Mouse (Mus musculus) urinary bladder, postnatal 25 days (tissue): ENCODE measurements around the gene Ipo11.

ENCODE experiments used
- DNase-seq: peaks from one replicate; pipeline ENCODE4 v3.0.0; 2022; ENCODE audit warnings: low spot score

Ipo11 gene

GRCm38 (mm10) chr13:106904637-106905036 lies 32.1 kb downstream of the Ipo11 start:
- DNase-seq = no peak

GRCm38 (mm10) chr13:106894284-106894683 lies 42.5 kb downstream of the Ipo11 start:
- no peak for DNase-seq

- no peak for DNase-seq
Measured at GRCm38 (mm10) chr13:106893701-106894100, 43.1 kb downstream of the Ipo11 start.

- no peak for DNase-seq
Measured at GRCm38 (mm10) chr13:106893196-106893595, 43.6 kb downstream of the Ipo11 start.

DNA sequence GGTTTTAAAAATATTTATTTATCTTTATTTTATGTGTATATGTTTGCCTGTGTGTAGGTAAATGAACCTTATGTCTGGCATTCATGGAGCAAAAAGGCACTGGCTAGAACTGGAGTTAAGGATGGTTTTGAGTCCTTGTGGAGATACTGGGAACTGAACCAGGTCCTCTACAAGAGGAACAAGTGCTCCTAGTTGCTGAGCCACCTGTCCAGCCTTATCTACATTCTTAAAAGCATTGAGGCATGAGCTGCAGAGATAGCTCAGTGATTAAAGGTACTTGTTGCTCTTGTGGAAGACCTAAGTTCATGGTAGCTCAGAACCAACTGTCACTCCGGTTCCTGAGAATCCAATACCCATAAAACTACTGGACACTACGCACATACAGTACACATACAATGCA lies 49.4 kb downstream of the Ipo11 start:
- DNase-seq = no peak

GRCm38 (mm10) chr13:106884249-106884648 lies 52.5 kb downstream of the Ipo11 start:
- no peak for DNase-seq

GRCm38 (mm10) chr13:106876278-106876677 lies 60.5 kb downstream of the Ipo11 start:
- DNase-seq = no peak

DNA sequence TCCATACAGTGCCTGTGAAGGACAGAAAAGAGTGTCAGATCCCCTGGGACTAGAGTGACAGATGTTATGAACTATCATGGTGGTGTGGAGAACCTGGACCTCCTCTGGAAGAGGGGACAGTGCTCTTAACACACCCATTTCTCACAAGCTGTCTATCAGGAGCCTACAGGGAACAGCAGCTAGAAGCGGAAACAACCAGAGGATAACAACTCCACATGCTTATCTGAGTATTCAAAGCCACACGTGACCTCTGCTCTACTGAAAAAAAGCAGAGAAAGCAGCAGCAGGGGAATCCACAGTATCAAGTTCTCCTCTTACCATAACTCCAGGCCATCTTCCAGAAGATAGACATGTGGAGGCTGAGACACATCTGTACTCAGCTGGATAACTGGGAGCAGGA lies 71.2 kb downstream of the Ipo11 start:
- no peak for DNase-seq

GRCm38 (mm10) chr13:106858779-106859178 lies 78.0 kb downstream of the Ipo11 start:
- no peak for DNase-seq

GRCm38 (mm10) chr13:106856556-106856955 lies 80.2 kb downstream of the Ipo11 start:
- DNase-seq = no peak

GRCm38 (mm10) chr13:106847534-106847933 lies 89.2 kb downstream of the Ipo11 start:
- DNase-seq = no peak

GRCm38 (mm10) chr13:106844928-106845327 lies 91.8 kb downstream of the Ipo11 start:
- DNase-seq = no peak

DNA sequence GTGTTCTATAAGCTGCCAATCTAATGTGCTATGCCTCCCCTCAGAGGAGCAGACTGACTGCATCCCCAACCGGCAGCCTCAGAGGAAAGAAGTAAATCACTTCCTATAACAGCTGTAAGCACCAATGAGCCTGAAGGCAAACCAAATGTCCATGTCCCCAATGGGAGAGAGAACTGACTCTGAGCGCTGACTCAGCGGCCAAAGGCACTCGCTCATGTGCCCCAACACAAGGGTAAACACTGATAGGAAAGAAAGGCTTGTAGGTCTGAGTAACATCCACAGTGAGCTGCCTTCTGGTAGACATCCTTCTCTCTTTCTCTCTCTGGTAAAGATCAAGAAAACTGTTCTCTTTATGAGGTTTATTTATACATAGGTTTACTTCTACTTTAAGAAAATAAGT lies 94.2 kb downstream of the Ipo11 start:
- no peak for DNase-seq

DNA sequence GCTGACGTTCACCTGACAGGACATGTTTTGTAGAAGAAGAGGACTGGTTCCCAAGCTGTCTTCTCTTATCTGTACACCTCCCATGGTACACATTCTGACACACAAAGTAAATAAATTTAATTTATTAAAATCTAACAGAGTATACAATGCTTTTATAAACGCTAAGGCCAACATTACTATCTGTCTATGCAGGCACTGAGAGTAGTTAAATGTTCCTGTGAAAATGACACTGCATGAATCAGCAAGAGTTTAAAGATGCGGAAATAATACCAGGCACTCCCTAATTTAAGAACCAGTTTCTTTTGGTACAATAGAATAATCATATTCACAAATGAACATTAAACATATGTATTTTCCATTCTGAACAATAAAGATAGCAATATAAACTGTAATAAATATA lies 98.0 kb downstream of the Ipo11 start:
- DNase-seq = no peak

DNA sequence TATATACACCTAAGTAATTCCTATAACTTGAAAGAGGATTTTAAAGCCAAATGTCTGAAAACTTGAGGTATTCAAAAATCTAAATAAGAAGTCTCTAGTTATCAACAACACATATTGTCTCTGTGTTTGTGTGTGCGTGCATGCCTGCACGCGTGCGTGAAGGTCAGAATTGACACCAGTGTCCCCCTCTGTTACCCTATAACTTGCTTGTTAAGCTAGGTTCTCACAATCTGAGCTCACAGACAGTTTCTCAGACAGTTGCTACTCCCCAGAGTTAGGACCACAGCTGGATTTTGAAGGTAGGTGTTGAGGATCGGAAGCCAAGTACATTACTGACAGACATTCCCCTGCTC lies 100.3 kb downstream of the Ipo11 start:
- no peak for DNase-seq

DNA sequence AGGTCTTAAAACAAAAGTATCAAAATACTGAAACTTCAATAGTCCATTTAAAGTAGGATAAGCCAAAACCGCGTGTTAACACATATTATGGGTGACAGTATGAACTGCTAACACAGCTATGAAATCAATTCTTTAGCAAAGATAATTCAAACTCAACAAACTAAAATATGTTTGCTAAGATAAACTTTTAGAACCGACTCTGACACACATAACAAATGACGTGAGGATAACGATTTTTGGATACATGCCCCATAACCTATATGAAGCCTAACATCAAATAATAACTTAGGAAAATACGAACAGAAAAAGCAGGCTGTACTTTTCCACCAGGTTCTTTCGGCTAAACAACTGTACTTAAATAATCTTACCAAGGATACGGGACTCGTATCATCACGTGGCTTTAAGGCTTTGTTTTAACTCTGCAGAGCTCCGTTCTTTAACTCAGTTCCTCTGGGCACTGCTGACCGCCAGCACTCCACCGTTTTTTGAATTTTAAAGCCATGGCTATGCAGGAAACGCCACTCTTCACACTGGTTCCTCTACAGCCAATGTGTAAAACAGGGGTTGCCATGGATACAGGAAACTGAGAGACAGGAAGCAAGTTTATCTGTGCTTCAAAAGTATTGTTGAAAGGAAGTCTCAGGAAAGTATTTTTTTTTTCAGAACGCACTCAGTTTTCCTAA lies 100.8 kb downstream of the Ipo11 start:
- DNase-seq = no peak

GRCm38 (mm10) chr13:106830029-106830428 lies 106.7 kb downstream of the Ipo11 start:
- no peak for DNase-seq

DNA sequence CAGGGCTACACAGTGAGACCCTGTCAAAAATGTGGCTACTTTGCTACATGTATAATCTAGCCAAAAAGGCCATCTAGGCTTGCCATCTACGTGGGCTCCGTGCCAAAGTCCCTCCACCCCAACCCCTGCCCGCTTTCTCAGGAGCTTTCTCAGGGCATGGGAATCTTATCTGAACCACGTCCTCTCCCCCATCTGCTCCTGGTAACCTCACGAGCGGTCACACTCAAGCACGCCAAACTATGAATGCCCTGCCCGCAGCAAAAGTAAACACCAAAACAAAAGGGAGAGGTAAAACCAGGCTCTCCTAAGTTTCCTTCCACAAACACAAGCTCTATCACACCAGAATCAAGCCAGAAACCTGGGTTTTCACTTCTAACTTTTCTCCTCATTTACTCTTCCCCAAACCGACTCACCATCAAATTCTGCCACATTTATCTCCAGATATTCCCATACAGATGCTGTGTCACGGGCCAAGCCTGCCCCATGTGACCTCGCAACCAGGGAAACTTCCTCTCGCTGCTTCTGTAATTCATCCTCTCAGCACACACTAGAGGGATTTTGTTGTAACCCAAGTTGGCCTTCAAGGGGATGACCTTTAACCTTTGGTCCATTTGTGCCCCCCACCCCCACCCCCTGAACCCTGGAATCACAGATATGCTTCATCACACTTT lies 107.3 kb downstream of the Ipo11 start:
- DNase-seq = no peak

GRCm38 (mm10) chr13:106825618-106826017 lies 111.1 kb downstream of the Ipo11 start:
- DNase-seq = no peak

DNA sequence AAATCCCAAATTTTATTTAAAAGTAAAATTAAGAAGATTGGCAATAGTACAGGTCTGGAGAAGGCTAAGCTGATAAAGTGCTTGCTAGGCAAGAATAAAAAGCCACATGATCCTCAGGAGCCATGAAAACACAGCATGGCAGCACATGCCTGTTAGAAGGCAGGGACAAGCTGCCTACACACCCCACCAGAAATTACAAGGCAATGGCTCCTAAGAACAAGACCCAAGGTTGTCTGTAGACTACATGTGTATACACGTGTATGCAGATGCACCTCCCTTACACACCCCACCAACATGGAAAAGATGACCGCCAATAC lies 112.9 kb downstream of the Ipo11 start:
- DNase-seq = no peak

DNA sequence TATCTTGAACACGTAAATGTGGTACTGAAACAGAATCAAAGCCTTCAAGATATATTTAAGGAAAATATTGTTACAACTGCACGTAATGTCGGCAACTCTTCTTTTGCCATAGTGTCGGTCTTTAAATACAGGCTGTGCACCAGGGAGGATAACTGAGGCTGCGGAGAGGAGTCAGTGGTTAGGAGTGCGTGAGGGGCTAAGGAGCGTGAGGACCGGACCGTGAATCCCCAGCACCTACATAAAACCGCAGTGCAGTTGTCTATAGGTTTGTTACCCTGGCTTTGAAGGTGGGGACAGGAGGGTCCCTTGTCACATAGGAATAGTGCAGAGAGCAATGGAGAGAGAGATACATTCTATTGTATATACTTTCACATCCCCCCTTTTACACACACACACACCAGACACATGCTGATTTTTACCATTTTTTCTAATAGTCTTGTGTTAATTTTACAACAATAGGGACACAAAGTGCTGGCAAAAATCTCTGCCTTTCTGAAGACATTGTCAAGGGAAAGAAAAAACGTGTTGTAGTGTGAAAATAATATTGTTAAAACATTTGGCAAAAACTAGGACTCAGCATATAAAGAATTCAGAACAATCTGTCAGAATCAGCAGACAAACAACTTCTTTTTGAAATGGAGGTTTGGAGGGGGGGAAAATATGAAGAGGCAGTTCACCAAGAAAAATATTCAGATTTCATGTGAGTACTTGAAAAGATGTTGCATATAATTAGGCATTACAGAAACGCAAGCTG lies 113.5 kb downstream of the Ipo11 start:
- no peak for DNase-seq

- no peak for DNase-seq
Measured at GRCm38 (mm10) chr13:106820149-106820548, 116.6 kb downstream of the Ipo11 start.

- no peak for DNase-seq
Measured at GRCm38 (mm10) chr13:106819749-106820148, 117.0 kb downstream of the Ipo11 start.
